Mouse (Mus musculus): Measurements from ENCODE around the gene Gm45021.
A peak's percentile ranks its signal among the peaks of the same experiment; 100 is the strongest.

Gm45021 gene

GRCm38 (mm10) chr6:48573280-48573679, 16.1 kb upstream of the Gm45021 start:
- no peak for DNase-seq

DNA sequence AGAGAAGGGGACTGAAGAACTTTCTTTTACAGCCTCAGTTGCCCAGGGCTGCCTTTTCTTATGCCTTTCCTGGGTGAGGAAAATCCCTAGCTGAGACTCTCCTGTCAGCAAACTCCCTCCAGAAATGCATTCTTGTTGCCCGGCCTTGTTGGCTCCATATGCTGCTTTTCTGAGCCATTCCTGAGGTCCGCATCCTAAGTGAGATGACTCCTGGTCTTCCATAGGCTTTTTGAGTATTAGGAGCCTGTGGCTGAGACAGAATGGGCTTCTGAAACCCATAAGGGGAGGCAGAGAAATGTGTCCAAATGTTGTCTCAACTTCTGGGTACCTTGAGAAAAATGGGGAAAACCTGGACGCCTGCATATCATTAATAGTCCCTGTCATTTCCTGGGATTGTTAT, 15.4 kb upstream of the Gm45021 start:
- DNase-seq: no peak

DNA sequence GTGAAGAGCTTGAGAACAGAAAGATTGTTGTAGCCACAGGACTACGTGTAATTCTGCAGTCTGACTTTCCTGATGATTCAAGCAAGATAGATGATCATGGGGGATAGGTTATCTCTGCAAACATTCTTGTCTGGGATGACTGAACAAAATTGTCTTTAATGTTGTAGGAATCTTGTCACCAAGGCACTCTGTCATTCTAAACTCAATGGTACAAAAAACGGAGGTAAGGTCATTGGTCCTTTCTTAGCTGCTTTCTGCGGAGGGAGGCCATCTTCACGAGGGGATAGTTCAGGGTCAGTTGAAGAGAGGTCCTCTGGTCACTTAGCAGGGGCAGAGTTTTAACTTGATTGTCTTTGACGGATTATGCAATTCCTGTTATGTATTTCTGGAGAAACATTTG, 10.7 kb upstream of the Gm45021 start:
- DNase-seq: no peak

DNA sequence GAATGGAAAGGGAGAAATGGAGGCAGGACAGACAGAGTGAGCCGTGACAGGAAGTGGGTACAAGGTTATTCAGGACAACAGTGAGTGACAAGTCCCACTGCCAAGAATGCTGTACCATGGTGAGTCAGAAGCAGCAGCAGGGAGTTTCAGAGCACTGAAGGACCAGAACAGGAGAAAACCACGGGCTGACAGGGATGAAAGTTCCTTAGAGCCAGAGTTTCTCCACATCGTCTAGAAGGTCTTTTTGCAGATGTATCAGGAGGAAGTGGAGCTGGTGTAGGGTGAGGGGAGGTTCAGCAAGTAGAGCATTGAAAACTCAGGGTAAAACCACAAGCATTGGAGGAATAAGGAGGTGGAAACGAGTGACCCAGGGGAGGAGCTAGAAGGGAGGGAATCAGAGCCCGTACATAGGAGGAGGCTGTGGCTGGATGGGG, 10.2 kb upstream of the Gm45021 start:
- no peak for DNase-seq

GRCm38 (mm10) chr6:48581257-48581656, 8.2 kb upstream of the Gm45021 start:
- no peak for DNase-seq

GRCm38 (mm10) chr6:48582037-48582436, 7.4 kb upstream of the Gm45021 start:
- DNase-seq: peak; percentile 31

- no peak for DNase-seq
Observed at GRCm38 (mm10) chr6:48591221-48591845, 1.9 kb downstream of the Gm45021 start.

DNA sequence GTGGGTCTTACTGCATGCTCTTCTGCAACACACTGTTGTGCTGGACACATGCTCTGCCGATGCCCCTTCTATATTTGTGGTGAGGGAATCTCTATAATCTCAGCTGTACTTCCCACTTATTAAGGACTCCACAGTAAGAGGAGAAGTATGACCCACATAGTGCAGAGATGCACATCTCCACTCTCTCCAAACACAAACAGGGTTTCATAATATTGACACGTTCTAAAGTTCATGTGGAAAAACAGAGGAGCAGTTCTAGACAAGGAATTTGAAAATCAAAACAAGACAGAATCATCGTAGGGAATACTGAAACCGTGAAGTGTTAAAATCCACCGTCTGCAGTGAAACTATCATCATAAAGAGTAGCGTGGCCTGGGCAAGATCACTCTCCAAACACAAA, 2.5 kb downstream of the Gm45021 start:
- DNase-seq: no peak

- DNase-seq: peak; percentile 81
Observed at GRCm38 (mm10) chr6:48593158-48594042, 4.0 kb downstream of the Gm45021 start, which contains the start of the genes Repin1 and Gm44965. Repin1 (plus strand) TSS chr6:48593883. Gm44965 (plus strand) TSS chr6:48593941.

- DNase-seq: peak; percentile 80
Observed at GRCm38 (mm10) chr6:48594043-48594738, 4.8 kb downstream of the Gm45021 start.

DNA sequence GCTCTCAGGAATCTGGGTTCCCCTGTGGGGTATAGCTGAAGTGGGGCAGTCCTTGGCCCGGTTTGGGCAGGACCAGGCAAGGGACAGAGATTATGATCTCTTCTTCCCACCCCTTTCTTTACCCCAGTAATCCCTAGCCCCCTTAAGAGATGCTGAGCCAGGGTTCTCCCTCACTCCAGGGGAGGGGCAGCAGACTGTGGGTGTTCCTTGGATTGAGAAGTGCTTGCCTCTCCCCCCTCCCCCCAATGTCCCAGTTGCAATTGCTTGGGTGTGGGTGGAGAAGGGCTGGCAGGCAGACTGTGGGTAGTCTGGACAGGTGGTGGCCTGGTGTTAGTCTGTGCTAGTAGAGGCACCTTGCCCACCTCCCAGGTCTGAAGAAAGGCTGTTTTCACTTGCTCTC, 5.9 kb downstream of the Gm45021 start:
- DNase-seq: no peak

- no peak for DNase-seq
Observed at GRCm38 (mm10) chr6:48596545-48597232, 7.3 kb downstream of the Gm45021 start.

DNA sequence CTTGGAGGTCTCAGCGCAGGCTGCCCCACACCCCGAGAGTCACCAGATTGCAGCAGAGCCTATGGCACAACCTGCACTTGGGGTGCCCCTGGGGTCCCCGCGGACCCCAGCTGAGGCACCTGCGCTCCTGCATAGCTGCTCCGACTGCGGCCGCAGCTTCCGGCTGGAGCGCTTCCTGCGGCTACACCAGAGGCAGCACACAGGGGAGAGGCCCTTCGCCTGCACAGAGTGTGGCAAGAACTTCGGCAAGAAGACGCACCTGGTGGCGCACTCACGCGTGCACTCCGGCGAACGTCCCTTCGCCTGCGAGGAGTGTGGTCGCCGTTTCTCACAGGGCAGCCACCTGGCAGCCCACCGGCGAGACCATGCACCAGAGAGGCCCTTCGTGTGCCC, 7.8 kb downstream of the Gm45021 start:
- DNase-seq: no peak

DNA sequence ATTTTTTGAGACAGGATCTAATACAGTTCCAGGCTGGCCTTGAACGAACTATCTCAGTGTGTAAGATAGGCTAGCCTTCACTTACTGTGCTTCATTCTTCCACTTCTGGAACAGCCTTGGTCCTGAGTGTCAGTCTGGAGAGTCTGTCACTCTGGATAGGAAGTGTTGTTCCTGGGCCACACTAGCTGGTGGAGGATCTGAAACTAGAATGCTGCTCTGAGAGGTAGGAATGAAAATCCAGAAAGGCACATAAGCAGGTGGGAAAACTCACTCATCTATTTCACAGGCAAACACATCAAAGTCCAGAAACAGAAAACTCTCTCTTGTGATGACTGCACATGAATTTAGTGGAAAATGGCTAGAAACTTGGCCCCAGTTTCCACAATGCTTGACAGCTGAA, 11.2 kb downstream of the Gm45021 start:
- no peak for DNase-seq

DNA sequence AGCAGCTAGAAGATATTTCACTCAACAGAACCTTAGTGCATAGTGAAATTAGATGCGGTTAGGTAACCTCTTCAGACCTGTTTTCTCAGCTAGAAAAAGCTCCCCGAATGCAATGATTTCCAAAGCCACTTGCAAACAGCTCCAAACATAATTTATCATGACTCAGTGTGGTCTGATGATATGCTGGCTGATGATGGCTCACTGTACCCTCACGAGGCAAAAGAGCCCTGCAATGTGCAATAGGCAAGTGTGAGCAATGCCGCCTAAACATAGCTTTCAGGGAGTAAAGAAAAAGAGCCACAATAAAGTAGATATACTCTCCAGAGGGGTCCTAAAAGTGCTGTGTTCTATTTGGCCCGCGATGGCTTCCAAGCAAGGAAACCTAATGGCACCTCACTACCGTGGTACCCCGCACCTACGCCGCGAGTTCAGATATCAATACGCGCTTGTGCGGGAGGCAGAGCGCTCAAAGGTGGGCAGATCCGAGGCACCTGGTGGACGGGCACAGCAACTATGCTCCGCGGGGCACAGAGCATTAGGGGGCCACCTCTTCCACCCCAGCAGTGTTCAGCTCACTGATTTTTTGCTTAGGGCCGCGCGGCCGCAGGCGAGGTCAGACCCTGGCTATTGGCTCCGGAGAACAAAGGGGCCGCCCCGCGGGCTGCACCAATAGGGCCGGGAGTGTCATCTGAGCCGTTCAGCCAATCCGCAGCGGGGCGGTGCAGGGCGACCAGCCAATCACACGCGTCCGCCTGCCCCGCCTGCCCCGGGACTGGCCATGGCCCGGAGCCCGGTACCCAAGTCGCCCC, 12.1 kb downstream of the Gm45021 start, which contains the start of gene Zfp775:
Gene Zfp775, plus strand, starts transcription at position 793 of the 809 bp plus-strand sequence.
- peak; percentile 94 for DNase-seq

- DNase-seq: peak; percentile 48
Observed at GRCm38 (mm10) chr6:48602080-48602741, 12.8 kb downstream of the Gm45021 start.

GRCm38 (mm10) chr6:48608124-48608523, 18.7 kb downstream of the Gm45021 start:
- DNase-seq: no peak

DNA sequence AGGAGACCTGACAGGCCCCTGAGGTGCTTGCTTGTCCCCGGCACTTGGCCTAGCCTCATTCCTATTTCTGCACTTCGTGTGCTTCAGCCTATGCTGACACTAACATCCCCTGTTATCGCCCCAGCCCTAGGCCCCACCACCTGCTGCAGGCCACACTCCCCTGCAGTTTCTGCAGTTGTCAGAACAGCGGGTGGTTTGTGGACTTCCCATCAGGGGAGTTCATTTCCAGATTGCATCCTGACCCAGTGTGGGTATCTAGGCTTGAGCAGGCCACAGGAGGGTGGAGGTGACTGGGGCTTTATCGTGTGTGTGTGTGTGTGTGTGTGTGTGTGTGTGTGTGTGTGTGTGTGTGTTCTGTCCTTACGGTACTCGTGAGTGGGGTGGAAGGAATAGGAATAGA, 20.1 kb downstream of the Gm45021 start:
- no peak for DNase-seq

DNA sequence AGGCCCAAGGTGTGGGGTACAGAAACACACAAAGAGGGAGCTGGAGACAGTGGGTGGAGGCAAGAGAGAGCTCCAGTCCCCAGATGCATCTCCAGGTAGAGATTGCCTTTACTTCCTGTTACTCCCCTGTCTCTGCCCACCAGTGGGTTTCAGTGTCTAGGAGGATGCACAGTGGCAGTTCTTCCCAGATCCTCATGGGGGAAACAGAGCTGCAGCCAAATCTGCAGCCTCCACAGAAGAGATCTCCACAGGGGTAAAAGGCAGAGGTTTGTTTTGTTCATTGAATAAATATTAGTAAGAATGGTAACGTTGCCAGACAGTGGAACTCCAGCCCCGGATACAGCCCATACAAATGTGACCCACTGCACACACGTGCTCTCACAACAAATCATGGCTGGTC, 21.2 kb downstream of the Gm45021 start:
- DNase-seq: no peak

- no peak for DNase-seq
Observed at GRCm38 (mm10) chr6:48613464-48613863, 24.1 kb downstream of the Gm45021 start.

- no peak for DNase-seq
Observed at GRCm38 (mm10) chr6:48614756-48615155, 25.3 kb downstream of the Gm45021 start.
